Mouse (Mus musculus): ENCODE measurements around the gene Dlg1.
"Not testable (repeated sequence)": the region's sequence is repeated elsewhere in the genome, so short reads cannot be mapped to it uniquely, and the experiment has no call there.

Dlg1 gene

GRCm38 (mm10) chr16:31657502-31657901, 5.7 kb upstream of the Dlg1 start:
- no peak for DNase-seq

GRCm38 (mm10) chr16:31658539-31659334, 4.5 kb upstream of the Dlg1 start:
- DNase-seq = no peak

- no peak for DNase-seq
Measured at GRCm38 (mm10) chr16:31659453-31659852, 3.8 kb upstream of the Dlg1 start.

- DNase-seq = no peak
Measured at GRCm38 (mm10) chr16:31662556-31663378, 476 bp upstream of the Dlg1 start.

GRCm38 (mm10) chr16:31664287-31664597, 999 bp downstream of the Dlg1 start:
- DNase-seq = no peak

- no peak for DNase-seq
Measured at GRCm38 (mm10) chr16:31672202-31672601, 9.0 kb downstream of the Dlg1 start.

- no peak for DNase-seq
Measured at GRCm38 (mm10) chr16:31677463-31677862, 14.2 kb downstream of the Dlg1 start.

GRCm38 (mm10) chr16:31682291-31682690, 19.0 kb downstream of the Dlg1 start:
- no peak for DNase-seq

- no peak for DNase-seq
Measured at GRCm38 (mm10) chr16:31683670-31684430, 20.6 kb downstream of the Dlg1 start.

GRCm38 (mm10) chr16:31684771-31685170, 21.5 kb downstream of the Dlg1 start:
- no peak for DNase-seq

- DNase-seq = no peak
Measured at GRCm38 (mm10) chr16:31687766-31688165, 24.5 kb downstream of the Dlg1 start.

- no peak for DNase-seq
Measured at GRCm38 (mm10) chr16:31695286-31696020, 32.2 kb downstream of the Dlg1 start.

- no peak for DNase-seq
Measured at GRCm38 (mm10) chr16:31696367-31696766, 33.1 kb downstream of the Dlg1 start.

- DNase-seq = no peak
Measured at GRCm38 (mm10) chr16:31697341-31697740, 34.1 kb downstream of the Dlg1 start.

- no peak for DNase-seq
Measured at GRCm38 (mm10) chr16:31705213-31705612, 42.0 kb downstream of the Dlg1 start.

- no peak for DNase-seq
Measured at GRCm38 (mm10) chr16:31705904-31706303, 42.7 kb downstream of the Dlg1 start.

GRCm38 (mm10) chr16:31707326-31707725, 44.1 kb downstream of the Dlg1 start:
- DNase-seq = no peak

GRCm38 (mm10) chr16:31722991-31723390, 59.7 kb downstream of the Dlg1 start:
- DNase-seq = no peak

GRCm38 (mm10) chr16:31724121-31724520, 60.9 kb downstream of the Dlg1 start:
- peak; percentile 26 for DNase-seq

GRCm38 (mm10) chr16:31724818-31725217, 61.6 kb downstream of the Dlg1 start:
- no peak for DNase-seq

- not testable (repeated sequence) for DNase-seq
Measured at GRCm38 (mm10) chr16:31730971-31731370, 67.7 kb downstream of the Dlg1 start.

GRCm38 (mm10) chr16:31737081-31737480, 73.8 kb downstream of the Dlg1 start:
- DNase-seq = no peak

GRCm38 (mm10) chr16:31737761-31738160, 74.5 kb downstream of the Dlg1 start:
- DNase-seq = no peak

Data from lung, postnatal 10 days (tissue).